Mouse (Mus musculus) telencephalon, adult 2 months (tissue): ENCODE measurements around the gene Eps8l3.
A peak's percentile ranks its signal among the peaks of the same experiment; 100 is the strongest.

Experiments
- DNase-seq: peaks from one replicate; pipeline ENCODE4 v3.0.0-alpha.2; 2011; ENCODE audit warnings: low read depth, low spot score

Gene Eps8l3

GRCm38 (mm10) chr3:107895720-107896569 lies 18.9 kb downstream of the Eps8l3 start, which contains the start of gene Gstm5:
TSS of gene Gstm5 (plus strand) at chr3:107895821.
- DNase-seq = peak; percentile 82

DNA sequence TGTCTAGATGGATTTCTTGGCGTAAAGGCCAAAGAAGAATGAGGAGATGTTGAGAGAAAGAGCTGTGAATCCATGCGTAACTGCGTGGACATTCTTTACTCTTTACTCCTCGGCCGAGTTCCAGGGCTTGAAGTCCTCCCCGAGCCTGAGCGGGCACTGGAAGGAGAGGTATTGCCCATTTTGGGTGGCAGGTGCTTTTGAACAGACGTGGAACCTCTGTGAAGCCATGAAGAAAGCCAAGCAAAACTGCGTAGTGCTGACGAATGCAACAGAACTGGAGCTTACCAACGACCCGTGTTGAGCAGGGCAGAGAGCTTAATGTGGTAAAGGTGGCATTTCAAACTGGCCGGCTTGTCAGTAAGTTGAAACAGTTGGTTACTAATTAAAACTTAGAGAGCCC lies 21.7 kb downstream of the Eps8l3 start:
- DNase-seq = no peak

GRCm38 (mm10) chr3:107900955-107901673 lies 24.1 kb downstream of the Eps8l3 start:
- no peak for DNase-seq

DNA sequence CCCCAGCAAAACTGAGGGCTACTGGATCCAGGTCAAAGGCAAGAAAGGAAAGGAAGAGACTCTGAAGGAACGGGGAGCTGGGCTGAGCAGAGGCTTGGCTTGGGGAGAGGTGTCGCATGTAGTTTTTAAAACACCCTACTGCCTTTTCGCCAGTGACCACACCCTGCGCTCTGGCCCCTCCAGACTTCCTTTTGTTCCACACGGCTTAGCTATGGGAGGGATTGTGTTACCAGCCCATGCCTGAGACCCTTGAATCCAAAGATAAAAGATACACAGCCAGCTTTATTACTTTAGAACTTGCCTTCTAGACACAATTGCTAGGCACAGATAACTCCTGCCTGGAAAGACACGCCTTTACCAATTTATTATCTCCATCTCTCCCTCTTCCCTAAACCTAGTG lies 28.9 kb downstream of the Eps8l3 start:
- DNase-seq = no peak

DNA sequence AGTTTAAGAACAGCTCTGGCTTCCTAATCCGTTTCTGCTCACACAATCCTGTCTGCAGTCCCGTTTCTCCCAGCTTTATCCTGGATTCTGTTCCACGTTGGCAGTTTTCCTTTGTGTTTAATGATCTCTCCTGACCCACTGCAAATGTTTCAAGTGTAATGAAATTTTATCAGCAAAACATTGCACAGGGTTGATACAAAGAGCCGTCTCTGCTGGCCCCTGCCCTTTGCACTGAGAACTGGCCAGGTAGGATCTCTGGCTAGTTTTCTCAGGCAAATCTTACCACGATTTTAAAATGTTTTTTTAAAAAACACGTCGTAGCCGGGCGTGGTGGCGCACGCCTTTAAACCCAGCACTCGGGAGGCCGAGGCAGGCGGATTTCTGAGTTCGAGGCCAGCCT lies 39.6 kb downstream of the Eps8l3 start:
- DNase-seq = no peak

DNA sequence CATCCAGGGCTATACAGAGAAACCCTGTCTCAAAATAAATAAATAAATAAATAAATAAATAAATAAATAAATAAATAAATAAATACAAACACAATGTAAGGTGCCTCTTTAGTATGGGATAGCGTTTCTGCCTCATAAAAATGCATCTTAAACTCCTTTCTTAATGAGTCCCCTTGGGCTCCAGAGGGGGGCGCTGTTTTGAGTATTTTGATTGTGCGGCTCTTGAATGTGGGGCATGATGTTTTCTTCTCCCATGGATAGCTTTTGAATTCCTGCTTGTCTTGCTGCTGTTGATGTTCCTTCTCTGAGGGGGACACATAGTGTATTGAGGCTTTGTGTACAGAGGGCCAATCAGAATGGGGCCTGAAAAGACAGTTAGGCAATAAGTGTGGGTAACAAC lies 40.1 kb downstream of the Eps8l3 start:
- no peak for DNase-seq

DNA sequence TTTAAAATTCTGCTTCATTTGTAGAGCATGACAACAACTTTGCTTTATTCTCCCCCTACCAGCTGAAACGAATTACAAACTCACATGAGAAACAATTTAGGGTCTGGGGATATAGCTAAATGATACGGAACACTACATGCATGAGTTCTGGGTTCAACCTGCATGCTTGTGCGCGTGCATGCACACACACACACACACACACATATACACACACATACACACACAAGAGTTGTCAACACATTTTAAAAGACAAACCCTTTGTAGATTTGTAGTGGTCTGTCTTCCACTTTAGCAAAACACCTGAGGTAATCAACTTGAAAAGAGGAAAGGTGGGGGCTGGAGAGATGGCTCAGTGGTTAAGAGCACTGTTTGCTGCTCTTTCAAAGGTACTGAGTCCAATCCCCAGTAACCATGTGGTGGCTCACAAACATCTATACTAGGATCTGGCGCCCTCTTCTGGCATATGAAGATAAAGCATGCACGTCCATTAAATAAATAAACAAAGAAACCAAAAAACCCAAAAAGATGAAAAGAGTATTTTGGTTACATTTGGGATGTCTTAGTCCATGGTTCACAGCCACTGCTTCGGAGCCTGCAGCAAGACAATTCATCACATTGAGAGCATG lies 40.9 kb downstream of the Eps8l3 start:
- no peak for DNase-seq

- DNase-seq = no peak
Measured at GRCm38 (mm10) chr3:107920348-107920747, 43.3 kb downstream of the Eps8l3 start.

- no peak for DNase-seq
Measured at GRCm38 (mm10) chr3:107925335-107925734, 48.3 kb downstream of the Eps8l3 start.

- DNase-seq = no peak
Measured at GRCm38 (mm10) chr3:107927841-107928240, 50.8 kb downstream of the Eps8l3 start.

DNA sequence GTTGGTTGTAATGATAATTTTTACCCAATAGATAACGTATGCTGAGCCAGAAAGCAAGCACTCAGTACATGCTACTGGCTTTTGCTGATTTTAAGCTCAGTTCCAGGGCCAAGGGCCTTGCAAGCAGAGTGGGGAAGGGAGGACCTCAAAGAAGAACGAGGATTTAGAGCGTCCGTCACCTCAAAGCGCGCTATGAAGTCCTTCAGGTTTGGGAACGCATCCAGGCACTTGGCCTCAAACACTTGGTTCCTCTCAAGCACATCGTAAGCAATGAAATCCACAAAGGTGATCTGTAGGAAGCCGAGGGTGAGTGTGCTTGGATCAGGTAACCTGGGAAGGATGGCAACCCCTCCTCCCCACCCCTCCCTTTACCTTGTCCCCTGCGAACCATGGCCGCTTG lies 51.7 kb downstream of the Eps8l3 start:
- no peak for DNase-seq

GRCm38 (mm10) chr3:107929243-107929642 lies 52.2 kb downstream of the Eps8l3 start:
- no peak for DNase-seq

GRCm38 (mm10) chr3:107929731-107930130 lies 52.7 kb downstream of the Eps8l3 start:
- no peak for DNase-seq

- DNase-seq = no peak
Measured at GRCm38 (mm10) chr3:107931134-107931533, 54.1 kb downstream of the Eps8l3 start.

DNA sequence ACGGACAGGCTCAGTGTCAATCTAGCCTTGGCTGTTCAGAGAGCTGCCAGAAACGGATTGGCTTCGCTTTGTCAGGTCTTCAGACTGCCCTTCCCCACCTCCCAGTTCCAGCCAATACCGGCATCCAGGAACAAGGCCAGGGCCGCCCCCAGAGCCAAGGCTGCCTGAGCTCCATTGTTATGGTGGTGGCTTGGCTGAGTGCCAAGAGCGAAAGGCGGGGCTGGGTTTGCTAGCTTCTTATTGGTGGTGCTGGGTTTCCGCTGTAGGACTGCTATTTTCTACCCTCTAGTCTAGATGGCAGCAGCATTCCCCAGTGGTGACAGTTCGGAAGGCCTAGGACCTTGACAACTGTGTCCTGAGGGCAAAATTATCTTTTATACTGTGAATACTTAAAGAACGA lies 54.6 kb downstream of the Eps8l3 start, which contains the start of gene Gstm7:
TSS of gene Gstm7 (minus strand) at position 148 of the 400 bp plus-strand sequence.
- peak; percentile 94 for DNase-seq

DNA sequence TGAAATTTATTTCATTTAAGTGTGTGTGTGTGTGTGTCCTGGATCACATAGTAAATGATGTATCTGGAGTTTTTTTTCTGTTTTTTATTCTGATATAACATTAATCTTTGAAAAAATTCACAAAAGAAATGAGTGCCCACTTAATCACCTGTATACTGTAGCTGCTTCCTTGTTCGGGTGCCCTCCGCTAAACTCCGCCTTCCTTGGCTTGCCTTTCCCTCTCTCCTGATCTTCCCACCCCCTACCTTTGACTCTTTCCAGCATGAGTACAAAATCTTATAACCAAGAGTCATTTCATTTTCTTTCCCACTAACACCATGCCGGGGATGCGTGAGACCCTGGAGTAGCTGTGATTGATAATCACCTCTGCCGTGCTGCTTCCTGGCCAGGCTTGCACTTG lies 55.1 kb downstream of the Eps8l3 start:
- DNase-seq = no peak

- no peak for DNase-seq
Measured at GRCm38 (mm10) chr3:107935268-107935667, 58.2 kb downstream of the Eps8l3 start.

- no peak for DNase-seq
Measured at GRCm38 (mm10) chr3:107935888-107936287, 58.9 kb downstream of the Eps8l3 start.

GRCm38 (mm10) chr3:107939403-107939802 lies 62.4 kb downstream of the Eps8l3 start:
- DNase-seq = no peak

- DNase-seq = peak; percentile 64
Measured at GRCm38 (mm10) chr3:107939830-107940229, 62.8 kb downstream of the Eps8l3 start.

- no peak for DNase-seq
Measured at GRCm38 (mm10) chr3:107940524-107940923, 63.5 kb downstream of the Eps8l3 start.

- DNase-seq = no peak
Measured at GRCm38 (mm10) chr3:107941261-107941660, 64.2 kb downstream of the Eps8l3 start.
